ENCODE assay signal across 27 mouse cellular contexts in genomic region chr5:119820452-119820851, GRCm38 (mm10). TPM values are rescaled to one million over a fixed set of nuclear protein-coding genes. Genes with fewer than 3 reads are reported as not detected.
"Had no signal": no experiment of that assay in that cellular context is flagged by ENCODE, and none has a peak within 500 bp of the region (broad histone marks: within the 10 kb centered on the region; RNA-seq: fewer than 3 reads in every experiment).

No protein-coding gene starts in this region.

- H3K27ac ChIP-seq: heart, adult 2 months; heart, embryonic 15.5 days; hindbrain, embryonic 13.5 days; hindbrain, embryonic 15.5 days; hindbrain, postnatal 0 days; kidney, embryonic 15.5 days; kidney, postnatal 0 days; limb, embryonic 13.5 days had no signal

- H3K4me3 ChIP-seq: heart, adult 2 months; heart, embryonic 13.5 days; heart, embryonic 15.5 days; hindbrain, embryonic 13.5 days; hindbrain, embryonic 15.5 days; kidney, embryonic 15.5 days; limb, embryonic 13.5 days had no signal

- DNase-seq: forebrain, postnatal 0 days; gastrocnemius, postnatal 14 days; gastrocnemius, postnatal 36 days; heart, adult 2 months; heart, postnatal 14 days; heart, postnatal 36 days; kidney, adult 11 months; kidney, adult 2 months; kidney, adult 9 months; kidney, postnatal 14 days; kidney, postnatal 36 days; layer of hippocampus, adult 9-11 months; layer of hippocampus, postnatal 36 days; left cerebral cortex, postnatal 4 days had no signal

- H3K9ac ChIP-seq: forebrain, postnatal 0 days; heart, embryonic 13.5 days; heart, embryonic 15.5 days; hindbrain, embryonic 13.5 days; hindbrain, embryonic 15.5 days; kidney, embryonic 15.5 days; limb, embryonic 13.5 days had no signal

- H3K9me3 ChIP-seq: heart, embryonic 15.5 days; hindbrain, embryonic 13.5 days; hindbrain, embryonic 15.5 days had no signal

- H3K36me3 ChIP-seq: heart, embryonic 15.5 days; hindbrain, embryonic 13.5 days; hindbrain, embryonic 15.5 days; kidney, embryonic 15.5 days; limb, embryonic 13.5 days had no signal

- H3K4me2 ChIP-seq: heart, embryonic 11.5 days; heart, embryonic 13.5 days; heart, embryonic 15.5 days; hindbrain, embryonic 13.5 days; hindbrain, embryonic 15.5 days; kidney, embryonic 15.5 days; limb, embryonic 13.5 days had no signal

- H3K4me1 ChIP-seq: hindbrain, embryonic 13.5 days; hindbrain, embryonic 15.5 days; kidney, embryonic 15.5 days had no signal

- ATAC-seq: forebrain, postnatal 0 days; hindbrain, postnatal 0 days; intestine, embryonic 16.5 days had no signal

- H3K27me3 ChIP-seq: heart, embryonic 13.5 days; heart, embryonic 15.5 days had no signal

RNA-seq across cellular contexts. Expression of gene Tbx5, which starts 12.0 kb away (rescaled TPM):
- polyA plus RNA-seq: forebrain, postnatal 0 days; hindbrain, embryonic 11.5 days; hindbrain, embryonic 13.5 days; intestine, embryonic 14.5 days; intestine, embryonic 16.5 days; kidney, postnatal 0 days; large intestine, adult 2 months had no signal
